Mouse (Mus musculus) liver, adult 2 months (tissue): ENCODE data around the gene Prss43.

Experiments used
- CTCF ChIP-seq: fragments of 200-500 bp; IDR thresholded peaks from 2 replicates; pipeline ENCODE4 v1.5.1; 2011; ENCODE audit warnings: low read depth, low read length, control low read depth
- POLR2A ChIP-seq: fragments of 200-500 bp; IDR thresholded peaks from 2 replicates; pipeline ENCODE4 v1.6.1; 2011; ENCODE audit warnings: low read length, control low read depth; ENCODE audit not compliant: insufficient read depth; ENCODE audit errors: extremely low read depth

GRCm38 (mm10) chr9:110873681-110874659 is 47.5 kb downstream of the Prss43 start:
- no peak for TF ChIP-seq CTCF
- TF ChIP-seq POLR2A: no peak
